Mouse (Mus musculus) stomach, postnatal 0 days (tissue): Measurements from ENCODE around the gene Fxyd3. TPM values are rescaled to one million over a fixed set of nuclear protein-coding genes. Genes with fewer than 3 reads are reported as not detected.
A peak's percentile ranks its signal among the peaks of the same experiment; 100 is the strongest.

Experiments used
- ATAC-seq: fragments of 200-750 bp; cut with Nextera tagmentation; 2 replicates; pipeline ENCODE4 v1.8.0; 2017; ENCODE audit not compliant: low FRiP score, low TSS enrichment
- DNase-seq: peaks from one replicate; pipeline ENCODE4 v3.0.0-alpha.2; 2016; ENCODE audit warnings: low spot score
- H3K27ac ChIP-seq: fragments of 300-500 bp; sonication (generic); replicated peaks from 2 replicates; pipeline ENCODE4 v1.5.1; 2014; ENCODE audit warnings: mild to moderate bottlenecking, control low read depth
- H3K27me3 ChIP-seq: fragments of 300-500 bp; sonication (generic); 2 replicates; pipeline ENCODE4 v1.6.1; 2014; ENCODE audit warnings: low read length; ENCODE audit not compliant: control insufficient read depth, insufficient read depth
- H3K36me3 ChIP-seq: fragments of 300-500 bp; sonication (generic); 2 replicates; pipeline ENCODE4 v1.6.1; 2014; ENCODE audit warnings: low read length, mixed read lengths; ENCODE audit not compliant: control insufficient read depth, insufficient read depth
- H3K4me1 ChIP-seq: fragments of 300-500 bp; sonication (generic); replicated peaks from 2 replicates; pipeline ENCODE4 v1.6.1; 2014; ENCODE audit warnings: antibody characterized with exemption; ENCODE audit not compliant: control insufficient read depth, insufficient read depth
- H3K4me2 ChIP-seq: fragments of 300-500 bp; sonication (generic); replicated peaks from 2 replicates; pipeline ENCODE4 v1.6.1; 2014; ENCODE audit warnings: low read depth, mild to moderate bottlenecking, control low read depth, moderate library complexity
- H3K4me3 ChIP-seq: fragments of 300-500 bp; sonication (generic); 2 replicates; pipeline ENCODE4 v1.5.1; 2014; ENCODE audit warnings: low read depth, low read length, control low read depth
- H3K9ac ChIP-seq: fragments of 300-500 bp; sonication (generic); 2 replicates; pipeline ENCODE4 v1.6.1; 2014; ENCODE audit warnings: mild to moderate bottlenecking, low read length, control low read depth, mixed read lengths
- H3K9me3 ChIP-seq: fragments of 300-500 bp; sonication (generic); 2 replicates; pipeline ENCODE4 v1.6.1; 2016; ENCODE audit warnings: low read length; ENCODE audit not compliant: control insufficient read depth
- CTCF ChIP-seq: IDR thresholded peaks from 2 replicates; pipeline ENCODE4 v1.5.1; 2016; ENCODE audit warnings: antibody characterized with exemption, low read depth, mild to moderate bottlenecking, moderate library complexity
- EP300 ChIP-seq: optimal IDR thresholded peaks from 2 replicates; pipeline ENCODE3; 2016; ENCODE audit warnings: antibody characterized with exemption
- WGBS: fragments of 180-500 bp; shearing (Covaris S2); extraction: QIAGEN DNeasy Blood & Tissue Kit; methylation state at CpG from one replicate; pipeline ENCODE4 v1.1.7; 2014; 5-methylcytosine and 5-hydroxymethylcytosine counted together
- polyA plus RNA-seq: library from polyadenylated mRNA; unstranded; fragments of >200 nt; fragmentation: Nextera tagmentation; extraction: Ambion mirVana; gene quantifications from 2 replicates; pipeline ENCODE4 v1.2.1, GENCODE M21; 2015

Fxyd3 gene
- polyA plus RNA-seq, 1 experiment from 2014 or later: 1,122 TPM

DNA sequence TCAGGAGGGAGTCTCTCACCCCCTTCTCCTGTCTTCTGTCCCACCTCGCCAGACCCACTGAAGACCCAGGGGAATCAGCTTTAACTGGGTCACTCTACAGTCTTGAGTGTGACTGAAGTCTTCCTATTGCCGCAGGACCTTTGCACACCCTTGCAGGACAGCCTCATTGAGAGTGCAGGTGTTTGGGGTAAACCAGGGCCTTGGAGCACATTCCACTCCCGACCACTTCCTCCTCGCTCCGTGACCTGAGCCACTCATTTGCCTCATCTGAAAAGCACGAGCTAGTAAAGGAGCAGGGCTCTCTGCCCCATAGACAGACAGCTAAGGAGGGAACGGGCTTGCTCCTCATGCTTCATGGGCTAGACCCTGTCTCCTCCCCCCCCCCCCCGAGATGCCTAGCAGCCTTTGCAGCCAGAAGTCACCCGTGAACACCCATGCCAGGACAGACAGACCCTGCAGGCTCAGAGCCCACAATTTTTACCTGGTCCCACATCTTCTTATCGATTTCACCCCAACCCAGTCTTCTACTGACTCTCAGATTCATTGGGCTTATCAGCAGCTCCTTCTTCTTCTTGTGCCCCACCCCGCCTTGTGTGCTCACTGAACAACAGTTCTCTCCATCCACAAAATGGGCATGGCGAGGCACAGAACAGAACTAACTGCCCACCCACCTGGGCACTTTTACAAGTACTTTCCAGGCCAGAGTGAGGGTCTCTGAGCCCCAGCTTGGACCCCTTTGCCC, 36.1 kb downstream of the Fxyd3 start:
- no peak overlapping the region for H3K4me2 ChIP-seq
- TF ChIP-seq EP300 (no peak), CTCF (no peak)
- WGBS: 90% methylated on average over 11 of the region's 12 CpGs
- H3K9ac ChIP-seq: no peak overlapping the region
- no peaks in the 10 kb centered on the region for H3K9me3 ChIP-seq
- DNase-seq (no peak), ATAC-seq (no peak)
- no peaks in the 10 kb centered on the region for H3K36me3 ChIP-seq
- H3K27ac ChIP-seq: no peak overlapping the region
- H3K4me1 ChIP-seq: peaks cover 11% of the 10 kb centered on the region
- no peaks in the 10 kb centered on the region for H3K27me3 ChIP-seq
- no peak overlapping the region for H3K4me3 ChIP-seq

DNA sequence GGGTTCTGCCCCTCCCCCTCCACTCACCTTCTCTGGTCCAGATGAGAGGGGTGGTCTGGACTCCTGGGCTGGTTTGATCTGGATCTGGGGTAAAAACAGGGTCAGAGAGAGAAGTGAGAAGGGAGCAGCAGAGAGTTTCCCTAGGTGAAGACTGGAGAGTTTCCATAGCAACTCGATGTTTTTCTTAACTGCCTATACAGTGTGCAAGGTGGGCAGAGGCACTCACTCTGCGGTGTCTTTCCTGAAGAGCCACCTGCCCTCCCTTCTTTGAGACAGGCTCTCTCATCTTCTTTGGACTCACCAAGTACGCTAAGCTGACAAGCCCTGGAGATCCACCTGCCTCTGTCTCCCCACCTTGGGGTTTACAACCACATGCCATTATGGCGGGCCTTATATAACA, 37.5 kb downstream of the Fxyd3 start:
- peaks cover 11% of the 10 kb centered on the region for H3K4me1 ChIP-seq
- H3K27me3 ChIP-seq: no peaks in the 10 kb centered on the region
- no peak for TF ChIP-seq EP300
- TF ChIP-seq CTCF: no peak
- H3K9me3 ChIP-seq: no peaks in the 10 kb centered on the region
- no peaks in the 10 kb centered on the region for H3K36me3 ChIP-seq
- H3K27ac ChIP-seq: no peak overlapping the region
- ATAC-seq: no peak
- no peak overlapping the region for H3K4me2 ChIP-seq
- H3K9ac ChIP-seq: no peak overlapping the region
- H3K4me3 ChIP-seq: no peak overlapping the region
- 82% methylated on average over 4 of the region's 4 CpGs for WGBS
- DNase-seq: no peak

DNA sequence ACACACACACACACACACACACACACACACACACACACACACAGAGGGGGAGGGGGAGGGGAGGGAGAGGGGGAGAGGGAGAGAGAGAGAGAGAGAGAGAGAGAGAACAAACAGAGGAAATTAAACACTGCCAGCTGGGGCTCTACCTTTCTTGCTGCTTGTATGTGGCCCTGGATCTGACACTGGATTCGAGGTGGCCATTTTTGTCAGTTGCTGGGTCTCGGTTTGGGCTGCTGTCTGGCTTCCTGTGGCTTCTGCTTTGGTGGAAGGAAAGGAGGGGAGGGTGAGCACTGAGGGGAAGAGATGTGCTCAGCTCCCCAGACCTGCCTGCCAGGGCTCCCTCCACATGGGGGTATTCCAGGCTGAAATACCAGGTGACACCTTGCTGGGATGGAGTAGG, 38.8 kb downstream of the Fxyd3 start:
- Histone ChIP-seq H3K4me3 (no peak overlapping the region), H3K9me3 (no peaks in the 10 kb centered on the region), H3K9ac (no peak overlapping the region), H3K4me2 (no peak overlapping the region), H3K36me3 (no peaks in the 10 kb centered on the region), H3K4me1 (peaks cover 11% of the 10 kb centered on the region), H3K27ac (no peak overlapping the region), H3K27me3 (no peaks in the 10 kb centered on the region)
- no peak for DNase-seq
- ATAC-seq: no peak
- 81% methylated on average over 2 of the region's 2 CpGs for WGBS
- TF ChIP-seq EP300 (no peak), CTCF (no peak)

DNA sequence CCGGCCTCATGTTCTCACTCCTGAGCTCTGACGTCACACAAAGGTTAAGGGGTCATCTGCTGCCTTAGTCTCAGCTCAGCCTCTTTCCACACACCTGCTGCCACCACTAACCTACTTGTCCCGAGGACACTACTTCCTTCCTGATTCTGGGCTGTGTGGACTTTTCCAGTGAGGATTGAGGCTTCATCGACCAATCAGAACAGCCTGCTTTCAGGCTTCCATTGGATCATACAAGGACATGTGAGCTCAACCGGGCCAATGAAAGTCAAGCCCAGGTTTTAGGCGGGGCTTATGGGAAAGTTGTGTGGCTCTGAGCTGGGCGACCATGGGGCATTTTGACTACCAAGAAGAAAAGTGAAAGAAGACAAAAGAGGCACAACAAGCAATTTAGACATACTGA, 39.6 kb downstream of the Fxyd3 start:
- TF ChIP-seq EP300 (no peak), CTCF (no peak)
- DNase-seq (no peak), ATAC-seq (no peak)
- Histone ChIP-seq H3K4me2 (no peak overlapping the region), H3K9me3 (no peaks in the 10 kb centered on the region), H3K36me3 (no peaks in the 10 kb centered on the region), H3K4me1 (peaks cover 4% of the 10 kb centered on the region), H3K4me3 (no peak overlapping the region), H3K27me3 (no peaks in the 10 kb centered on the region), H3K9ac (no peak overlapping the region), H3K27ac (no peak overlapping the region)
- WGBS: 84% methylated on average over 7 of the region's 7 CpGs

DNA sequence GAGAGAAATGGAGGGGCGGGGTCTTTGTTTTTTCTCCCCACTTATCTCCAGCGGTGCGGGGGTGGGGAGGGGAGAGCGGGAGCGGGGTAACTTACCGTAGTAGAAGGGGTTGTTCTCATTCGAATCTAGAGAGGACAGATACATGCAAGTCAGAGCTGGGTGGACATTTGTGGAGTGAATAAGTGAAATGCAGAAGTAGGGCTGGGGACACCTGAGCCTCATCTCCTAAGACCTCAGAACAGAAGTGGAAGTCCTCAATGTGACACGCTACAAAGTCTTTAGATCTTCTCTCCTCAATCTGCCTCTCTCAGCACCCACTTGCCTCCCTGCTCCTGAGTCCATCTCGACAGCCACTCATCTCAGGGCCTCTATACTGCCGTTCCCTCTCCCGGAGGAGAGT, 41.2 kb downstream of the Fxyd3 start:
- TF ChIP-seq EP300: no peak
- no peak for TF ChIP-seq CTCF
- H3K4me2 ChIP-seq: no peak overlapping the region
- DNase-seq: no peak
- H3K27ac ChIP-seq: no peak overlapping the region
- no peaks in the 10 kb centered on the region for H3K36me3 ChIP-seq
- H3K9me3 ChIP-seq: no peaks in the 10 kb centered on the region
- no peaks in the 10 kb centered on the region for H3K27me3 ChIP-seq
- H3K4me1 ChIP-seq: no peaks in the 10 kb centered on the region
- WGBS: 87% methylated on average over 11 of the region's 11 CpGs
- ATAC-seq: no peak
- H3K9ac ChIP-seq: no peak overlapping the region
- H3K4me3 ChIP-seq: no peak overlapping the region

DNA sequence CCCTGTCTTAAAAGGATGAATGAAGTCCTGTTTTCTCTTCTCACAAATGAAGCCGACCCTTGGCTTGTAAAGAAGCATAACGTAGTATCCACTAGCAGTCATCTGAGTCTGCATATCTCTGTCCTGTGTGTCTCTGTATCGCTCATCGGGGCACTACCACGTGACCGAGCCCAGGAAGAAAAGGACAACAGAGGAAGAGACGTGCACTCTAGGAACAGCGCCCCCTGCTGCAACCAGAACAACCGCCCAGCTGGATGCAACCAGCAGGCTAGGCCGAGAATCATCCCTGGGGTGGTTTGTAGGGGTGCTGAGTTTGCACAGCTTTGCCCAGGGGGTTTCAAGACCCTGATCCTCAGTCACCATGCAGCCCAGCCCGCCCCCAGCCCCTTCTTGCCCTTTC, 41.7 kb downstream of the Fxyd3 start:
- TF ChIP-seq CTCF: peak; percentile 51
- no peak for TF ChIP-seq EP300
- no peak overlapping the region for H3K4me2 ChIP-seq
- H3K27me3 ChIP-seq: no peaks in the 10 kb centered on the region
- ATAC-seq (no peak), DNase-seq (no peak)
- H3K9ac ChIP-seq: no peak overlapping the region
- H3K36me3 ChIP-seq: no peaks in the 10 kb centered on the region
- no peaks in the 10 kb centered on the region for H3K4me1 ChIP-seq
- no peak overlapping the region for H3K27ac ChIP-seq
- H3K9me3 ChIP-seq: no peaks in the 10 kb centered on the region
- 67% methylated on average over 11 of the region's 11 CpGs for WGBS
- H3K4me3 ChIP-seq: no peak overlapping the region
